Mouse (Mus musculus) adrenal gland, postnatal 36 days (tissue): Measurements from ENCODE around the gene Tmem132c. TPM values are rescaled to one million over a fixed set of nuclear protein-coding genes. Genes with fewer than 3 reads are reported as not detected.

Source experiments
- DNase-seq, 2 experiments: peaks; one replicate each; pipeline ENCODE4 v3.0.0; 2021; ENCODE audit warnings: mixed read lengths in 1 of 2
- total RNA-seq, 2 experiments: library from RNA; stranded (reverse); gene quantifications; 2 replicates each; pipeline ENCODE4 v1.2.3; 2021

Gene Tmem132c
- total RNA-seq, 2 experiments from 2014 or later, result 0.72 to 0.73 TPM

GRCm38 (mm10) chr5:127609191-127609714 lies 367.6 kb downstream of the Tmem132c start:
- no peak for DNase-seq

- peak; percentile 56 to 65 for DNase-seq
Measured at GRCm38 (mm10) chr5:127610787-127611509, 369.3 kb downstream of the Tmem132c start.

GRCm38 (mm10) chr5:127611881-127612280 lies 370.3 kb downstream of the Tmem132c start:
- no peak for DNase-seq

- DNase-seq, result no peak
Measured at GRCm38 (mm10) chr5:127612397-127612796, 370.8 kb downstream of the Tmem132c start.
